Mouse (Mus musculus) kidney, embryonic 14.5 days (tissue): ENCODE data around the gene Nid1. TPM values are rescaled to one million over a fixed set of nuclear protein-coding genes. Genes with fewer than 3 reads are reported as not detected.
A peak's percentile ranks its signal among the peaks of the same experiment; 100 is the strongest.
"Not testable (repeated sequence)": the region's sequence is repeated elsewhere in the genome, so short reads cannot be mapped to it uniquely, and the experiment has no call there.

Experiments used
- ATAC-seq: fragments of 200-750 bp; cut with Nextera tagmentation; 2 replicates; pipeline ENCODE4 v1.8.0; 2017; ENCODE audit warnings: moderate number of reproducible peaks, mild to moderate bottlenecking, moderate TSS enrichment, moderate library complexity; ENCODE audit not compliant: low FRiP score, low TSS enrichment
- H3K27ac ChIP-seq: fragments of 300-500 bp; sonication (generic); 2 replicates; pipeline ENCODE4 v1.5.1; 2014; ENCODE audit warnings: low read depth, mild to moderate bottlenecking, low read length, moderate library complexity, mixed read lengths
- H3K27me3 ChIP-seq: fragments of 300-500 bp; sonication (generic); 2 replicates; pipeline ENCODE4 v1.6.1; 2014; ENCODE audit warnings: mild to moderate bottlenecking, low read length; ENCODE audit not compliant: control insufficient read depth, insufficient read depth
- H3K36me3 ChIP-seq: fragments of 300-500 bp; sonication (generic); 2 replicates; pipeline ENCODE4 v1.6.1; 2014; ENCODE audit warnings: low read length, mixed read lengths; ENCODE audit not compliant: control insufficient read depth, insufficient read depth
- H3K4me1 ChIP-seq: fragments of 300-500 bp; sonication (generic); 2 replicates; pipeline ENCODE4 v1.6.1; 2014; ENCODE audit warnings: low read length, mixed read lengths; ENCODE audit not compliant: control insufficient read depth, insufficient read depth
- H3K4me2 ChIP-seq: fragments of 300-500 bp; sonication (generic); replicated peaks from 2 replicates; pipeline ENCODE4 v1.6.1; 2014; ENCODE audit warnings: low read depth, mild to moderate bottlenecking, low read length
- H3K4me3 ChIP-seq: fragments of 300-500 bp; sonication (generic); 2 replicates; pipeline ENCODE4 v1.5.1; 2014; ENCODE audit warnings: mild to moderate bottlenecking, low read length
- H3K9ac ChIP-seq: fragments of 300-500 bp; sonication (generic); 2 replicates; pipeline ENCODE4 v1.6.1; 2014; ENCODE audit warnings: low read depth, mild to moderate bottlenecking, low read length, moderate library complexity
- H3K9me3 ChIP-seq: fragments of 300-500 bp; sonication (generic); 2 replicates; pipeline ENCODE4 v1.6.1; 2016; ENCODE audit warnings: low read length; ENCODE audit not compliant: control insufficient read depth
- WGBS: fragments of 180-500 bp; shearing (Covaris S2); extraction: QIAGEN DNeasy Blood & Tissue Kit; methylation state at CpG from one replicate; pipeline ENCODE4 v1.1.7; 2014; 5-methylcytosine and 5-hydroxymethylcytosine counted together
- polyA plus RNA-seq: library from polyadenylated mRNA; unstranded; fragments of >200 nt; fragmentation: Nextera tagmentation; extraction: Ambion mirVana; gene quantifications from 2 replicates; pipeline ENCODE4 v1.2.1, GENCODE M21; 2014

Gene Nid1
- polyA plus RNA-seq, result 61.8 and 96.1 TPM in 2 replicates

GRCm38 (mm10) chr13:13437460-13438015 lies at the start of gene Nid1:
Nid1 (plus strand) TSS chr13:13437551.
- H3K4me1 ChIP-seq, H3K36me3 ChIP-seq, H3K9me3 ChIP-seq, H3K9ac ChIP-seq, H3K27me3 ChIP-seq, H3K27ac ChIP-seq: not testable (repeated sequence)
- under 1% methylated on average over 25 of the region's 39 CpGs for WGBS
- ATAC-seq, result peak; percentile 83
- Histone ChIP-seq H3K4me3 (peak within 1 kb of the TSS; percentile 24; the same call in 1 of the 2 replicates), H3K4me2 (peak within 1 kb of the TSS; percentile 26; the same call in 1 of the 2 replicates)

- not testable (repeated sequence) for H3K9me3 ChIP-seq, H3K36me3 ChIP-seq, H3K27ac ChIP-seq, H3K9ac ChIP-seq, H3K27me3 ChIP-seq, H3K4me1 ChIP-seq
- H3K4me2 ChIP-seq, result peak within 1 kb of the TSS; percentile 38
- peak; percentile 94 for ATAC-seq
- 0% methylated on average over 25 of the region's 78 CpGs for WGBS
- H3K4me3 ChIP-seq, result peak within 1 kb of the TSS; percentile 32
Measured at GRCm38 (mm10) chr13:13393228-13394095, 43.9 kb upstream of the Nid1 start, which contains the start of gene Gpr137b. Gpr137b (minus strand) TSS chr13:13394014.

DNA sequence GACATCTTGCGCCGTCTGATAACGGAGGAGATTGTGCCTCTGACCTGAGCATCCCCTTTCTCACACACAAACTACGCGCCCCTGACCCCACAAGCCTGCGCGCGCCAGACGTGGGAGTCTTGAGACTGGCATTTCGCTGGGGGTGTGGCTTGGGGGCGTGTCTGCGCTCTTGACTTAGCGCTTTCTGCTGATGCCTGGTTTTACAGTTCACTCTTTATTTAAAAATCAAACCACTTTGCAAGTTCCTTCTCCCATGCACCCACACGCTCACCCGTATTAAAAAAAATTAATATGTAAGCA lies 43.3 kb upstream of the Nid1 start:
- Histone ChIP-seq H3K4me3 (peak overlapping the region; percentile 32), H3K4me2 (peak overlapping the region; percentile 37)
- not testable (repeated sequence) for H3K36me3 ChIP-seq, H3K9me3 ChIP-seq, H3K9ac ChIP-seq, ATAC-seq, H3K27ac ChIP-seq, H3K27me3 ChIP-seq, H3K4me1 ChIP-seq
- WGBS, result 2% methylated on average over 12 of the region's 15 CpGs

- H3K9me3 ChIP-seq, ATAC-seq, H3K4me3 ChIP-seq, H3K4me2 ChIP-seq, H3K4me1 ChIP-seq, H3K36me3 ChIP-seq, H3K27ac ChIP-seq, H3K9ac ChIP-seq, H3K27me3 ChIP-seq: not testable (repeated sequence)
- 81% methylated on average over 3 of the region's 3 CpGs for whole genome bisulfite sequencing
Measured at GRCm38 (mm10) chr13:13400851-13401250, 36.5 kb upstream of the Nid1 start.

DNA sequence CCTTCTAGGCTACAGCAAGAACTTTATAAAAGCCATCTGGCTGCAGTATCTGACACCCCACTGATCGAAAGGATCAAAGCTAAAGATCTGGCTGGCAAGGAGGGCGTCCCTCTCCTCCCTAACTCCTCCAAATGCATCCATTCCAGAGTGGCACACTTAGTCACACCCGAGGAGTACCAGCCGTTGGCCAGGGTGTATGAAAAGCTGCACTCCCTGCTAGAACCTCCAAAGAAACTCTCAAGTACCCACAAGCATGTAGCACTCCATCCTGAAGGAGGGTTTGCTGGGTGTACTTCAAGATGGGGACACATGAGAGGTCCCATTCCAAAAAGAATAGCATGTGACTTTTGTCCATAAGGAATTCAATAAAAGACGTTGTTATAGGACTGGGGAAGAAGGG lies 34.5 kb upstream of the Nid1 start:
- ATAC-seq, H3K9me3 ChIP-seq, H3K27ac ChIP-seq, H3K9ac ChIP-seq, H3K27me3 ChIP-seq, H3K36me3 ChIP-seq, H3K4me2 ChIP-seq, H3K4me1 ChIP-seq, H3K4me3 ChIP-seq: not testable (repeated sequence)
- WGBS, result 77% methylated on average over 5 of the region's 5 CpGs

- H3K4me3 ChIP-seq, H3K9ac ChIP-seq, H3K4me1 ChIP-seq, ATAC-seq, H3K27ac ChIP-seq, H3K36me3 ChIP-seq, H3K4me2 ChIP-seq, H3K27me3 ChIP-seq, H3K9me3 ChIP-seq: not testable (repeated sequence)
- WGBS, result 79% methylated on average over 2 of the region's 3 CpGs
Measured at GRCm38 (mm10) chr13:13403366-13403765, 34.0 kb upstream of the Nid1 start.

DNA sequence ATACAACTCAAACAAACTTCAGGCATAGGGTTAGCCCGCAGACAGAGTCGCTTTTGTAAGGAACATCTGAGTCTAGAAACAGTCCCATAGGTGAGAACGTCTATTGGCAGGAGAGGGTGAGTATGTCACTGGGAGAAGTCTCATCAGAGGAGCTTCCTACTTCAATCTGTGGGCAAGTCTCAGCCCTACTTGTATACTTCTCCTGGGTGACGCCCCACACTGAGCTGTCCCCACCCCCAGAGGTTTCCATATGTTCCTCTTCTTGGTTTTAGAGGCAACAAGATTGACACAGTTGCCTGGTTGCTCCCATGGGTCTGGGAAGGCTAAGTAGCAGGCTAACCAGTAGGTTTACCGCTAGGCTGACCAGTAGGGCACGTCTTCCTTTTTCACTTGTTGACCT lies 33.5 kb upstream of the Nid1 start:
- 87% methylated on average over 4 of the region's 6 CpGs for WGBS
- not testable (repeated sequence) for ATAC-seq, H3K27me3 ChIP-seq

DNA sequence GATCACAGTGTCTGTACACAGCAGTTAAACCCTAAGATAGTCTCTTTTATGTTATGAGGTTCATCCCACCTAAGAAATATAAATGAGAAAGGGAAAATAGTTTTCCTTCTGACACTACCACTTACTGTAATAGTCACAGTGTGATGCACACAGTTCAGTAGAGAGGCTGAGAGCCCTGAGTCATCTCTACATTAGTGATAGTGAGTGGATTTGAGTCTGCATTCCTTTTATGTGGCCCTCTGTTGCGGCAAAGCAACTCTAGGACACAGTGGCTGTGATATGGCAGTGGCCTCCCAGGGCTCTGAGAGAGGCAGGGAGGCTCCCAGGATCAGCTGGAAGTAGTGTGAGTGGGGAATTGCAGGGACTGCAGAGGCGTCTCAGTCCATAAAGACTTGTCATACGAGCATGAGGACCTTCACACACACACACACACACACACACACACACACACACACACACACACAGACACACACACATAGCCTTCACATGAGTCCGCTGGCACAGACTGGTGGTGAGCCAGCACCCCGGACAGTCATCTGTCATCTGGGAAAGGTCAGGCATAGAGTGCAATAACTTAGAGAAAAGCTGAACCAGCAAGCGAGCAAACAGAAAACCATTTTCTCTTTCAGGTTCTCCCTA lies 32.7 kb upstream of the Nid1 start:
- H3K27ac ChIP-seq, H3K4me3 ChIP-seq, H3K4me1 ChIP-seq, H3K9ac ChIP-seq, H3K36me3 ChIP-seq, H3K27me3 ChIP-seq, H3K9me3 ChIP-seq, ATAC-seq, H3K4me2 ChIP-seq: not testable (repeated sequence)
- WGBS, result 78% methylated on average over 6 of the region's 6 CpGs

More for the DNA sequence above, 33.5 kb upstream of the Nid1 start:
- H3K36me3 ChIP-seq, H3K27ac ChIP-seq, H3K9ac ChIP-seq, H3K4me2 ChIP-seq, H3K4me3 ChIP-seq, H3K9me3 ChIP-seq, H3K4me1 ChIP-seq: not testable (repeated sequence)

GRCm38 (mm10) chr13:13405511-13405910 lies 31.8 kb upstream of the Nid1 start:
- H3K36me3 ChIP-seq, ATAC-seq: not testable (repeated sequence)
- WGBS, result no CpG with 5 or more reads among the region's 6 CpGs

More at GRCm38 (mm10) chr13:13405511-13405910, 31.8 kb upstream of the Nid1 start:
- H3K9me3 ChIP-seq, H3K27me3 ChIP-seq, H3K4me2 ChIP-seq, H3K4me3 ChIP-seq, H3K27ac ChIP-seq, H3K4me1 ChIP-seq, H3K9ac ChIP-seq: not testable (repeated sequence)
